Mouse (Mus musculus): ENCODE results near the gene Cnot3.

The Cnot3 gene

GRCm38 (mm10) chr7:3645488-3646025 lies 489 bp downstream of the Cnot3 start:
- ATAC-seq (ENCODE audit: insufficient number of reproducible peaks, low FRiP score, low TSS enrichment): 0 out of 2 replicates have a peak, but pooled peaks have one; percentile 1

- no peak for ATAC-seq (ENCODE audit: insufficient number of reproducible peaks, low FRiP score, low TSS enrichment)
These were observed 1.1 kb downstream of the Cnot3 start for GRCm38 (mm10) chr7:3646188-3646587.

GRCm38 (mm10) chr7:3646641-3647040 lies 1.6 kb downstream of the Cnot3 start:
- ATAC-seq (ENCODE audit: insufficient number of reproducible peaks, low FRiP score, low TSS enrichment): no peak

- no peak for ATAC-seq (ENCODE audit: insufficient number of reproducible peaks, low FRiP score, low TSS enrichment)
These were observed 11.9 kb downstream of the Cnot3 start for GRCm38 (mm10) chr7:3656966-3657365.

- no peak for ATAC-seq (ENCODE audit: insufficient number of reproducible peaks, low FRiP score, low TSS enrichment)
These were observed 13.5 kb downstream of the Cnot3 start for GRCm38 (mm10) chr7:3658578-3658977.

GRCm38 (mm10) chr7:3664524-3665214 lies 19.6 kb downstream of the Cnot3 start:
- no peak for ATAC-seq (ENCODE audit: insufficient number of reproducible peaks, low FRiP score, low TSS enrichment)

- ATAC-seq (ENCODE audit: insufficient number of reproducible peaks, low FRiP score, low TSS enrichment): peak; percentile 97
These were observed 20.4 kb downstream of the Cnot3 start, which contains the start of gene Leng1 for GRCm38 (mm10) chr7:3665215-3666114. Gene Leng1 (minus strand): TSS chr7:3665840.

GRCm38 (mm10) chr7:3666921-3667391 lies 21.9 kb downstream of the Cnot3 start:
- ATAC-seq (ENCODE audit: insufficient number of reproducible peaks, low FRiP score, low TSS enrichment): no peak

GRCm38 (mm10) chr7:3674507-3675227 lies 29.6 kb downstream of the Cnot3 start:
- ATAC-seq (ENCODE audit: insufficient number of reproducible peaks, low FRiP score, low TSS enrichment): peak; percentile 78

- no peak for ATAC-seq (ENCODE audit: insufficient number of reproducible peaks, low FRiP score, low TSS enrichment)
These were observed 30.1 kb downstream of the Cnot3 start for GRCm38 (mm10) chr7:3675228-3675548.

- no peak for ATAC-seq (ENCODE audit: insufficient number of reproducible peaks, low FRiP score, low TSS enrichment)
These were observed 31.3 kb downstream of the Cnot3 start for GRCm38 (mm10) chr7:3676371-3676770.

- ATAC-seq (ENCODE audit: insufficient number of reproducible peaks, low FRiP score, low TSS enrichment): no peak
These were observed 32.3 kb downstream of the Cnot3 start, which contains the start of gene Tmc4 for GRCm38 (mm10) chr7:3677342-3677741. Gene Tmc4 (minus strand): TSS chr7:3677553.

GRCm38 (mm10) chr7:3683908-3684550 lies 39.0 kb downstream of the Cnot3 start:
- no peak for ATAC-seq (ENCODE audit: insufficient number of reproducible peaks, low FRiP score, low TSS enrichment)

GRCm38 (mm10) chr7:3684698-3685097 lies 39.6 kb downstream of the Cnot3 start:
- ATAC-seq (ENCODE audit: insufficient number of reproducible peaks, low FRiP score, low TSS enrichment): no peak

GRCm38 (mm10) chr7:3685400-3686187 lies 40.5 kb downstream of the Cnot3 start:
- ATAC-seq (ENCODE audit: insufficient number of reproducible peaks, low FRiP score, low TSS enrichment): no peak

GRCm38 (mm10) chr7:3691919-3692318 lies 46.9 kb downstream of the Cnot3 start:
- ATAC-seq (ENCODE audit: insufficient number of reproducible peaks, low FRiP score, low TSS enrichment): no peak

- ATAC-seq (ENCODE audit: insufficient number of reproducible peaks, low FRiP score, low TSS enrichment): peak; percentile 16; the same call in 1 of the 2 replicates
These were observed 47.4 kb downstream of the Cnot3 start, which contains the start of gene Tsen34 for GRCm38 (mm10) chr7:3692382-3692986. Gene Tsen34 (plus strand): TSS chr7:3692863.

GRCm38 (mm10) chr7:3692987-3693808 lies 48.1 kb downstream of the Cnot3 start, which contains the start of gene Mboat7:
Gene Mboat7 (minus strand): TSS chr7:3693523.
- ATAC-seq (ENCODE audit: insufficient number of reproducible peaks, low FRiP score, low TSS enrichment): peak; percentile 83

Measured in cerebellum, adult (tissue).